Mouse (Mus musculus): Measurements from ENCODE around the gene Rpl3. TPM values are rescaled to one million over a fixed set of nuclear protein-coding genes. Genes with fewer than 3 reads are reported as not detected.

The Rpl3 gene
- polyA plus RNA-seq, 1 experiment from 2014 or later = 673 TPM

GRCm38 (mm10) chr15:80038110-80038391 is 53.6 kb downstream of the Rpl3 start:
- Histone ChIP-seq H3K27ac (replicated peaks) (no peak overlapping the region), H3K9me3 (no peaks in the 10 kb centered on the region), H3K4me2 (replicated peaks) (no peak overlapping the region), H3K36me3 (no peaks in the 10 kb centered on the region), H3K4me3 (no peak overlapping the region), H3K9ac (replicated peaks) (no peak overlapping the region), H3K4me1 (no peaks in the 10 kb centered on the region), H3K27me3 (no peaks in the 10 kb centered on the region)
- no peak for ATAC-seq (ENCODE audit: low FRiP score, low read depth)
- WGBS = 97% methylated on average over 2 of the region's 2 CpGs

- 85% methylated on average over 11 of the region's 11 CpGs for WGBS
- no peak for ATAC-seq (ENCODE audit: low FRiP score, low read depth)
- Histone ChIP-seq H3K27ac (replicated peaks) (no peak overlapping the region), H3K9me3 (no peaks in the 10 kb centered on the region), H3K27me3 (no peaks in the 10 kb centered on the region), H3K36me3 (no peaks in the 10 kb centered on the region), H3K4me2 (replicated peaks) (no peak overlapping the region), H3K9ac (replicated peaks) (no peak overlapping the region), H3K4me1 (no peaks in the 10 kb centered on the region), H3K4me3 (no peak overlapping the region)
Observed at GRCm38 (mm10) chr15:80037255-80038109, 54.2 kb downstream of the Rpl3 start.

DNA sequence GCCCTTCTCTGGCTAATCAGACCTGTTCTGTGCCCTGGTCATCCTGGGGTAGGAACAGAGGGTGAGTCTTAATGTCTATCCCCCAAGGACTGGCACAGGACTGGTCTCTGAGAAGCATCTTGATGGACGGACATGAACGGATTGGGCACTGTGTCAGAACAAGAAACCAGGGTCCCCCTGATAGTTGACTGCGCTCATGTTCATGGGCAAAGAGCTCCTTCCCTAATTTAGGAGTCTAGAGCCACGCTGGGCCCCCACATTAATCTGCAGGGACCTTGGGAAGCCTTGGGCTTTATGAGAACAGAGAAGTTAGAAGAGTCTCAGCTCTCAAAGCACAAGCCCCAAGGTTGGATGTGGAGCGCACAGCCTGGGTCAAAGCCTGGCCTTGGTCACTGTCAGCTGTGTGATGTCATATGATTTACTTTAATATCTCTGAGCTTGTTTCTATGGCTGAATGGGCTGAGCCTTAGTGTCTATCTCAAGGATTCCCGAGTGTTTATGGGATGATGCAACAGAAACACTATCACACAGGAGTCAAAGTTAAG is 56.3 kb downstream of the Rpl3 start:
- no peak for ATAC-seq (ENCODE audit: low FRiP score, low read depth)
- Histone ChIP-seq H3K4me1 (no peaks in the 10 kb centered on the region), H3K27me3 (no peaks in the 10 kb centered on the region), H3K36me3 (no peaks in the 10 kb centered on the region), H3K9me3 (peaks cover 3% of the 10 kb centered on the region; the same call in 1 of the 2 replicates), H3K27ac (replicated peaks) (no peak overlapping the region), H3K4me2 (replicated peaks) (no peak overlapping the region), H3K9ac (replicated peaks) (no peak overlapping the region), H3K4me3 (no peak overlapping the region)
- 86% methylated on average over 6 of the region's 6 CpGs for WGBS

GRCm38 (mm10) chr15:80034913-80035312 is 56.8 kb downstream of the Rpl3 start:
- no peaks in the 10 kb centered on the region for H3K36me3 ChIP-seq
- H3K4me3 ChIP-seq = no peak overlapping the region
- ATAC-seq (ENCODE audit: low FRiP score, low read depth) = no peak
- no peak overlapping the region for H3K4me2 ChIP-seq (replicated peaks)
- no peaks in the 10 kb centered on the region for H3K27me3 ChIP-seq
- H3K4me1 ChIP-seq = no peaks in the 10 kb centered on the region
- peaks cover 3% of the 10 kb centered on the region; the same call in 1 of the 2 replicates for H3K9me3 ChIP-seq
- H3K9ac ChIP-seq (replicated peaks) = no peak overlapping the region
- no peak overlapping the region for H3K27ac ChIP-seq (replicated peaks)

GRCm38 (mm10) chr15:80034366-80034765 is 57.3 kb downstream of the Rpl3 start:
- no peak overlapping the region for H3K4me3 ChIP-seq
- H3K9me3 ChIP-seq = peaks cover 3% of the 10 kb centered on the region; the same call in 1 of the 2 replicates
- no peak overlapping the region for H3K4me2 ChIP-seq (replicated peaks)
- 70% methylated on average over 7 of the region's 7 CpGs for WGBS
- H3K9ac ChIP-seq (replicated peaks) = no peak overlapping the region
- ATAC-seq (ENCODE audit: low FRiP score, low read depth) = no peak
- no peaks in the 10 kb centered on the region for H3K4me1 ChIP-seq
- H3K36me3 ChIP-seq = no peaks in the 10 kb centered on the region
- no peak overlapping the region for H3K27ac ChIP-seq (replicated peaks)
- no peaks in the 10 kb centered on the region for H3K27me3 ChIP-seq

DNA sequence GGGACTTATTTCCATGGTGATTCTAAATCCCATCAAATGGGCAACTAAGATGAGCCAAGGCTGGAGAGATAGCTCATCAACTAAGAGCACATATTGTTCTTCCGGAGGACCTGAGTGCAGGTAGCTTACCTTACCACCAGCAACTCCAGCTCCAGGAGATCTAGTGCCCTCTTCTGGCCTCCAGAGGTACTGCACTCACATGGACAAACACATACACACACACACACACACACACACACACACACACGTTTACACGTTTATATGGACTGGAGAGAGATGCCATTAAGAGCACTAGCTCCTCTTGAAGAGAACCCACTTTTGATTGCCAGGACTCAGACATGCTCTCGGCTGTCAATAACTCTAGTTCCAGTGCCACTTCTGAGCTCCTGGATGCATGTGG is 60.5 kb downstream of the Rpl3 start:
- 85% methylated on average over 4 of the region's 4 CpGs for WGBS
- H3K4me2 ChIP-seq (replicated peaks) = no peak overlapping the region

GRCm38 (mm10) chr15:80030399-80030798 is 61.3 kb downstream of the Rpl3 start:
- Histone ChIP-seq H3K4me2 (replicated peaks) (no peak overlapping the region), H3K4me1 (0 out of 2 replicates have a peak, but pooled peaks cover 6% of the 10 kb centered on the region), H3K27me3 (no peaks in the 10 kb centered on the region), H3K27ac (replicated peaks) (no peak overlapping the region), H3K36me3 (no peaks in the 10 kb centered on the region), H3K9ac (replicated peaks) (no peak overlapping the region), H3K4me3 (no peak overlapping the region), H3K9me3 (peaks cover 3% of the 10 kb centered on the region; the same call in 1 of the 2 replicates)
- WGBS = 91% methylated on average over 10 of the region's 10 CpGs
- ATAC-seq (ENCODE audit: low FRiP score, low read depth) = no peak

More for the DNA sequence above, 60.5 kb downstream of the Rpl3 start:
- peaks cover 3% of the 10 kb centered on the region; the same call in 1 of the 2 replicates for H3K9me3 ChIP-seq
- no peaks in the 10 kb centered on the region for H3K27me3 ChIP-seq
- H3K9ac ChIP-seq (replicated peaks) = no peak overlapping the region
- no peaks in the 10 kb centered on the region for H3K36me3 ChIP-seq
- no peaks in the 10 kb centered on the region for H3K4me1 ChIP-seq
- H3K27ac ChIP-seq (replicated peaks) = no peak overlapping the region
- no peak for ATAC-seq (ENCODE audit: low FRiP score, low read depth)
- H3K4me3 ChIP-seq = no peak overlapping the region

- Histone ChIP-seq H3K4me1 (peaks cover 16% of the 10 kb centered on the region), H3K27ac (replicated peaks) (no peak overlapping the region), H3K27me3 (no peaks in the 10 kb centered on the region), H3K4me3 (no peak overlapping the region), H3K9ac (replicated peaks) (no peak overlapping the region), H3K36me3 (no peaks in the 10 kb centered on the region), H3K4me2 (replicated peaks) (no peak overlapping the region), H3K9me3 (peaks cover 3% of the 10 kb centered on the region; the same call in 1 of the 2 replicates)
- 87% methylated on average over 5 of the region's 5 CpGs for WGBS
- ATAC-seq (ENCODE audit: low FRiP score, low read depth) = no peak
Observed at GRCm38 (mm10) chr15:80028862-80029261, 62.8 kb downstream of the Rpl3 start.

Small RNA genes lying within 50 kb of the gene (microRNA-seq; reads per million reads assigned to microRNA genes)
- 42.7 reads per million, percentile 42 among the genes with 10 or more reads in this experiment for gene Snord43

Other genes with a start within 250 kb of the Rpl3 start
- gene Apobec3, start 200.2 kb downstream of the Rpl3 start, polyA plus RNA-seq (2016; fragmentation: Nextera tagmentation; extraction: Ambion mirVana) = 5.1 and 6.9 TPM in 2 replicates
- 4.2 and 5.6 TPM in 2 replicates for gene Cbx7, start 120.7 kb downstream of the Rpl3 start, polyA plus RNA-seq (2016; fragmentation: Nextera tagmentation; extraction: Ambion mirVana)
- 2.4 and 2.7 TPM in 2 replicates for gene Pdgfb, start 76.9 kb downstream of the Rpl3 start, polyA plus RNA-seq (2016; fragmentation: Nextera tagmentation; extraction: Ambion mirVana)
- 10.8 and 10.9 TPM in 2 replicates for gene Syngr1, start 534 bp downstream of the Rpl3 start, polyA plus RNA-seq (2016; fragmentation: Nextera tagmentation; extraction: Ambion mirVana)
- gene Tab1, start 41.3 kb upstream of the Rpl3 start, polyA plus RNA-seq (2016; fragmentation: Nextera tagmentation; extraction: Ambion mirVana) = 41.9 and 43.6 TPM in 2 replicates
- gene Mgat3, start 81.9 kb upstream of the Rpl3 start, polyA plus RNA-seq (2016; fragmentation: Nextera tagmentation; extraction: Ambion mirVana) = 11.8 and 13.1 TPM in 2 replicates
- gene Mief1, start 142.2 kb upstream of the Rpl3 start, polyA plus RNA-seq (2016; fragmentation: Nextera tagmentation; extraction: Ambion mirVana) = 46.4 and 50.7 TPM in 2 replicates
- 4.1 TPM in 1 of 2 replicates, not detected in the other for gene AC140267.1, start 144.0 kb upstream of the Rpl3 start, polyA plus RNA-seq (2016; fragmentation: Nextera tagmentation; extraction: Ambion mirVana)
- gene Atf4, start 163.3 kb upstream of the Rpl3 start, polyA plus RNA-seq (2016; fragmentation: Nextera tagmentation; extraction: Ambion mirVana) = 128 and 134 TPM in 2 replicates
- gene Rps19bp1, start 172.4 kb upstream of the Rpl3 start, polyA plus RNA-seq (2016; fragmentation: Nextera tagmentation; extraction: Ambion mirVana) = 56.5 and 60.7 TPM in 2 replicates
- gene Cacna1i, start 195.4 kb upstream of the Rpl3 start, polyA plus RNA-seq (2016; fragmentation: Nextera tagmentation; extraction: Ambion mirVana) = 0.08 and 0.17 TPM in 2 replicates

Data from midbrain, embryonic 12.5 days (tissue).